Mouse (Mus musculus) erythroblast, embryonic 14.5 days (primary cell): ENCODE measurements around the gene Rexo4.

Source experiments
- GATA1 ChIP-seq: IDR thresholded peaks from 2 replicates; pipeline ENCODE4 v1.6.1; 2012; ENCODE audit warnings: low read length, inconsistent platforms, mixed read lengths
- TAL1 ChIP-seq: IDR thresholded peaks from 3 replicates; pipeline ENCODE4 v1.6.1; 2012; ENCODE audit warnings: low read length, inconsistent platforms, mixed read lengths

- TF ChIP-seq GATA1 (no peak), TAL1 (no peak)
Measured at GRCm38 (mm10) chr2:26906431-26906830, 57.8 kb downstream of the Rexo4 start.
